Mouse (Mus musculus): Measurements from ENCODE around the gene Olfr876. TPM values are rescaled to one million over a fixed set of nuclear protein-coding genes. Genes with fewer than 3 reads are reported as not detected.
"Not testable (repeated sequence)": the region's sequence is repeated elsewhere in the genome, so short reads cannot be mapped to it uniquely, and the experiment has no call there.

Olfr876 gene
- not detected in 2 replicates for polyA plus RNA-seq (2015; fragmentation: Nextera tagmentation; extraction: Ambion mirVana)

DNA sequence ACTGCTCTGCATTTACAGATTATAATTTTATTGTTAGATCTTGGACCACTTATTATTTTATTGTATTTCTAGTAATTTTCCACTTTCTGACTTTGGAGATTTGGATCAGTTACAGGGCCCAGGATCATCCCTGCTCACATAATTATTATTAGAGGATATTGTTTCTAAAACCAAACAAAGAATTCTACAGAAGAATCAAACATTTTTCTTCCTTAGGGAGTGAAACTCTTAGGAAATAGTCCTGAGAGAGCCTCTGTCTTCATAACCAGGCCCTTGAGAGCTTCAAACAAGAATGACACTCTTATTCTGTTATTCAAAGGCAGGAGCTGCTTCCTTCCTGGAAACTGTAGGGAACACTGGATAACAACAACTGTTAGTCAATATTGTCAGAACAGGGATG lies at the start of gene Olfr876:
Olfr876 (plus strand) TSS at position 301 of the 400 bp plus-strand sequence.
- no peak for ATAC-seq (ENCODE audit: insufficient read depth)
- Histone ChIP-seq H3K4me1 (replicated peaks) (no peaks in the 10 kb centered on the region), H3K36me3 (replicated peaks) (no peaks in the 10 kb centered on the region), H3K4me2 (no peak within 1 kb of the TSS), H3K27me3 (no peaks in the 10 kb centered on the region), H3K27ac (replicated peaks) (no peak within 1 kb of the TSS), H3K4me3 (replicated peaks) (no peak within 1 kb of the TSS), H3K9me3 (replicated peaks) (no peaks in the 10 kb centered on the region), H3K9ac (no peak within 1 kb of the TSS)

DNA sequence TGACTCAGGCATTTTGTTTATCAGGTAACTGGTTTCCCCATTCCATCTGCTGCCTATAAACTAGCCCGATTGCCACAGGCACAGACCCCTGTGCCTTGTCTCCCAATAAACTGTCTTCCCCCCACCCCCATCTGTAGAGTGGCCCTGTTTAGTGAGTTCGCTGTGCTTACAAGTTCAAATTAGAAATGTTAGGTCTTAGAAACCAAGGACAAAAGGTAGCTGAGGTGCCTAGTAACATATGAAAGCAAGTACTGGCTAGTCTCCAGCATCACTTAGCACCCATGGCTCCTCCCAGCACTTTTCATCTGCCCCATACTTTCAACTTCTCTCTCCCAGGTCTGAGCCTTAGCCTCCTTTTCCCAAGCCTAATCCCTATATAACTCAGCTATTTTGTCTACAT lies 41.1 kb upstream of the Olfr876 start:
- H3K4me2 ChIP-seq, result no peak overlapping the region
- H3K9ac ChIP-seq, result no peak overlapping the region
- no peaks in the 10 kb centered on the region for H3K36me3 ChIP-seq (replicated peaks)
- 61% methylated on average over 2 of the region's 2 CpGs for WGBS (ENCODE audit: insufficient replicate concordance)
- no peaks in the 10 kb centered on the region for H3K9me3 ChIP-seq (replicated peaks)
- no peaks in the 10 kb centered on the region for H3K4me1 ChIP-seq (replicated peaks)
- no peak overlapping the region for H3K4me3 ChIP-seq (replicated peaks)
- no peaks in the 10 kb centered on the region for H3K27me3 ChIP-seq
- H3K27ac ChIP-seq (replicated peaks), result no peak overlapping the region
- no peak for ATAC-seq (ENCODE audit: insufficient read depth)

DNA sequence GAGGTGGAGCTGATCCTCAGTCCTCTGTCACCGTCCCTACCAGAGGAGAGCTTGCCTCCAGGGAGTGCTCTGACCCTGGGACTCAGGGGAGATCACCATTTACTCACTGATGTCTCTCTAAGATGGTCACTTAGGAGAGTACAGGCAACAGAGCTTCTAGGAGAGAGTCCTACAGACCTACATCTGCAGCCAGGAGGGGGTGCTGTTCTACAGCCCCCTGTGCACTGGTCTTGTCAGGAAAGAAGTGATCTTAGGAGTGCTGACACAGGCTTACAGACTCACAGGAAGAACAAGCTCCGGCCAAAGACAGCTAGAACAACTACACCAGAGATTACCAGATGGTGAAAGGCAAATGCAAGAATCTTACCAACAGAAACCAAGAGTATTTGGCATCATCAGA lies 40.3 kb upstream of the Olfr876 start:
- H3K4me3 ChIP-seq (replicated peaks), result no peak overlapping the region
- ATAC-seq (ENCODE audit: insufficient read depth), result no peak
- no peaks in the 10 kb centered on the region for H3K4me1 ChIP-seq (replicated peaks)
- H3K27ac ChIP-seq (replicated peaks), result no peak overlapping the region
- 27% methylated on average over 2 of the region's 2 CpGs for WGBS (ENCODE audit: insufficient replicate concordance)
- no peaks in the 10 kb centered on the region for H3K9me3 ChIP-seq (replicated peaks)
- H3K27me3 ChIP-seq, result no peaks in the 10 kb centered on the region
- H3K4me2 ChIP-seq, result no peak overlapping the region
- no peak overlapping the region for H3K9ac ChIP-seq
- no peaks in the 10 kb centered on the region for H3K36me3 ChIP-seq (replicated peaks)

DNA sequence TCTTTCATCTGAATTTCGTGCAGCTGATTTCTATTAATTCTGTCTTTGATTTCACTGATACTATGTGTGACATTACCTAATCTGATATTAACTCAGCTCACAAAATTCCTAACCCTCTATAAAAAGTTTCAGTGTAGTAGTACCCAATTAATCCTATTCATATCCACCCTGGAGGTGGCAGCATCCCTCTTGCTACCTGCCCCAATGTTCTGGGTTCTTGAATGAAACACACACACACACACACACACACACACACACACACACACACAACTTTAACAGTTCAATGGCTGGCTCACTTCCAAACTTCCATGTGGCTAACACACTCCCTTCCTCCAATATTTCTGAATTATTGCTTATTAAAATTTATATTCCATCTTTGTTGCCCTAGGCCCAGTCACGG lies 32.2 kb upstream of the Olfr876 start:
- no peaks in the 10 kb centered on the region for H3K9me3 ChIP-seq (replicated peaks)
- H3K36me3 ChIP-seq (replicated peaks), result no peaks in the 10 kb centered on the region
- H3K4me3 ChIP-seq (replicated peaks), result no peak overlapping the region
- no peak overlapping the region for H3K27ac ChIP-seq (replicated peaks)
- 41% methylated on average over 2 of the region's 2 CpGs for WGBS (ENCODE audit: insufficient replicate concordance)
- H3K9ac ChIP-seq, result no peak overlapping the region
- no peak for ATAC-seq (ENCODE audit: insufficient read depth)
- H3K27me3 ChIP-seq, result no peaks in the 10 kb centered on the region
- no peak overlapping the region for H3K4me2 ChIP-seq
- no peaks in the 10 kb centered on the region for H3K4me1 ChIP-seq (replicated peaks)

DNA sequence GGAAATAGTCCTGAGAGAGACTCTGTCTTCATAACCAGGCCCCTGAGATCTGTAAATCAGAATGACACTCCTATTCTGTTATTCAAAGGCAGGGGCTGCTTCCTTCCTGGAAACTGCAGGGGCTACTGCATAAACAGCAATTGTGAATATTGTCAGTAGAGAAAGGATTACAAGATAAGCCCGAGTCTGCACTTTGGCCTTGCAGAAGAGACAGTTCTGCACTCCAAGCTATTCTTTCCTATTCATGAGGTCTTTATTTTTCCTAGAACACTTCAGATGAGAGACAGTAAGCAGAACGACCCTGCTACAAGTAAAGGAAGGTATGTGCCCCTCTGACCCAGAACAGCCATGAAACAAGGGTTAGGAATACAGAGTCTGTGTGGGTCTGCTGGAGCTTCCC lies 31.1 kb upstream of the Olfr876 start, which contains the start of gene Olfr875:
Olfr875 (plus strand) TSS at position 99 of the 400 bp plus-strand sequence.
- Histone ChIP-seq H3K27ac (replicated peaks) (no peak within 1 kb of the TSS), H3K4me2 (no peak within 1 kb of the TSS), H3K4me3 (replicated peaks) (no peak within 1 kb of the TSS), H3K27me3 (no peaks in the 10 kb centered on the region), H3K9ac (no peak within 1 kb of the TSS), H3K4me1 (replicated peaks) (no peaks in the 10 kb centered on the region), H3K9me3 (replicated peaks) (no peaks in the 10 kb centered on the region), H3K36me3 (replicated peaks) (no peaks in the 10 kb centered on the region)
- no peak for ATAC-seq (ENCODE audit: insufficient read depth)
- 16% methylated on average over 2 of the region's 2 CpGs for WGBS (ENCODE audit: insufficient replicate concordance)

DNA sequence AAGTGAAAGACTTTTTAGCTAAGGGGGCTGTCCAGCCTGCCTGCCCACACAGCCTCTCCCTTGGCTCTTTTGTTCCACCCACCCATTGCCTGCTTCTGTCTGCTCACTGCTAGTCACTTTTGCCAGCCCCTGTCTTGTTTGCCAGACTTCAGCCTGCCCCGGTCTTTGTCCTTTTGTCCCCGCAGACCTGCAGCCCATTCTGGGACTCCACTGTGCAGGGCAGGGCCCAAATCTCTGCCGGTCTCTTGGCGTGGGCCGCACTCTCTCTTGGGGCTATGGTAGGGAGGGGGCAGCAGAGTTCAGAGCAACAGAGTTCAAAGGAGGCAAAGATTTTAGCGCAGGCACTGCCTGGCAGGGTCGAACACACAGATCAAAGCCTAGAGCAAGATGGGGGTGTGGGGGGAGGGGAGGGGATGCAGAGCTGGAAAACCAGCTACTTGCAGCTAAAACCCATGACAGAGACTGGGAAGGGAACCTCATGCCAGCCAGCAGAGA lies 20.0 kb upstream of the Olfr876 start:
- Histone ChIP-seq H3K9ac (no peak overlapping the region), H3K4me2 (peak overlapping the region; percentile 35), H3K27ac (replicated peaks) (no peak overlapping the region), H3K9me3 (replicated peaks) (no peaks in the 10 kb centered on the region), H3K4me1 (replicated peaks) (no peaks in the 10 kb centered on the region), H3K27me3 (no peaks in the 10 kb centered on the region), H3K36me3 (replicated peaks) (no peaks in the 10 kb centered on the region), H3K4me3 (replicated peaks) (no peak overlapping the region)
- ATAC-seq (ENCODE audit: insufficient read depth), result peak; percentile 81
- 14% methylated on average over 7 of the region's 7 CpGs for WGBS (ENCODE audit: insufficient replicate concordance)

DNA sequence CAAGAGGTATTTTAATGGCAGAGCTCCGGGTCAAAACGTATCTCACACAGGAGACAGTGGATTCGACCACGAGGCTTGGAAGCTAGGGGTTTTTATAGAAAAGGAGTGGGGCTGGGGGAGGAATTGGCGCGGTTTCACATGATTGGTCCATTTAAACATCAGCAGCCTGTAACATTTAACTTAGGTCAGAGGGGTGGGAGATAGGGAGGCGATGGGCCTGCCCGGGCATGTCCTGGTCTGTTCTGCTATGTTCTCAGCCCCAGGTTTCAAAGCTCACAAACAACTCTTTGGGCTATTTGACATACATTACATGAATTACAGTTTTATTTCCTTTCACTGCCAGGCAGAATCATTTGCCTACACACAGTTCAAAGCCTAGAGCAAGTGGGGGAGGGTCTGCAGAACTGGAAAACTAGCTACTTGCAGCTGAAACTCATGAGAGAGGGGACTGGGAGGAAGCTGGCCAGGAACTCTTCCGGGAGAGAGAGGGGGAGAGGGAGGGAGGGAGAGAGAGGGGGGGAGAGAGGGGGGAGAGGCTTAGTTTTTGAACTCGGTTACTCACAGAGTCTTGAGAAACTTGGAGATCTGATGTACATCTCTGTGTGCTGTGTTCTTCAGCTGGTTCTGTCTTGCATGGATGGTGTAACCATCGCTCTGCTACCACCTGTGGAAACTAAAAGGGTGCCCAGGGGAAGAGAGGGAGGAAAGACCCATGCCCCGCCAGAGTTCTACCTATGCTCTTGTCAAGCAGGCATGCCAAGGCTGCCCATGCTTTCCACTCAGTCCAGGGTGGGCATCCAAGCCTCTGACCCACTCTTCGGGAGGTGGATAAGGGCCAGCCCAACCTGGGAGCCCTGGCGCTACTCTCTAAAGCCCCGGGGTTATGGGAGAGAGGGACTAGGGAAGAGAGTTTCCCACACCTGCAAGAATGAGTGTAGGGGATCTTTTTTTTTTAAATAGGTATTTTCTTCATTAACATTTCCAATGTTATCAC lies 19.1 kb upstream of the Olfr876 start:
- 52% methylated on average over 11 of the region's 15 CpGs for WGBS (ENCODE audit: insufficient replicate concordance)
- not testable (repeated sequence) for H3K4me1 ChIP-seq (replicated peaks); H3K27ac ChIP-seq (replicated peaks); H3K9me3 ChIP-seq (replicated peaks); H3K27me3 ChIP-seq; H3K9ac ChIP-seq; H3K4me2 ChIP-seq; H3K36me3 ChIP-seq (replicated peaks); ATAC-seq (ENCODE audit: insufficient read depth); H3K4me3 ChIP-seq (replicated peaks)

DNA sequence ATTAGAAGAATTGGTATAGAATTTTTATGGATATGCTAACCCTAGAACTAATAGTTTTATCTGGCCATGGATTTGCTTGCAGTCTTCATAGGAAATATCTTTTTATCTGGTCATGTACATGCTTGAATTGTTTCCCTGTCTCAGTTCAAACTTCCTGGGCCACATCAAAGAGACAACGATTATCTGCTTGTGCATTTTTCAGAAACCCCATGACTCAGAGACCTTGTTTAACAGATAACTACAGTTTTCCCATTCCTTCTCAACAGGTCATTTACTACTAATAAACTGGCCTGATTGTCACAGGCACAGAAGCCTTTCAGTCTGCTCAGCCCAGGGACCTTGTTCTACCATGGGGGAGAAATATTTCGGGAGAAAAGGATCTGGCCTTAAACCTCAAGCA lies 16.4 kb upstream of the Olfr876 start:
- Histone ChIP-seq H3K9ac (no peak overlapping the region), H3K9me3 (replicated peaks) (no peaks in the 10 kb centered on the region), H3K36me3 (replicated peaks) (no peaks in the 10 kb centered on the region), H3K27me3 (no peaks in the 10 kb centered on the region), H3K4me1 (replicated peaks) (no peaks in the 10 kb centered on the region), H3K4me3 (replicated peaks) (no peak overlapping the region), H3K27ac (replicated peaks) (no peak overlapping the region), H3K4me2 (no peak overlapping the region)
- no peak for ATAC-seq (ENCODE audit: insufficient read depth)
- 56% methylated on average over 2 of the region's 2 CpGs for WGBS (ENCODE audit: insufficient replicate concordance)

DNA sequence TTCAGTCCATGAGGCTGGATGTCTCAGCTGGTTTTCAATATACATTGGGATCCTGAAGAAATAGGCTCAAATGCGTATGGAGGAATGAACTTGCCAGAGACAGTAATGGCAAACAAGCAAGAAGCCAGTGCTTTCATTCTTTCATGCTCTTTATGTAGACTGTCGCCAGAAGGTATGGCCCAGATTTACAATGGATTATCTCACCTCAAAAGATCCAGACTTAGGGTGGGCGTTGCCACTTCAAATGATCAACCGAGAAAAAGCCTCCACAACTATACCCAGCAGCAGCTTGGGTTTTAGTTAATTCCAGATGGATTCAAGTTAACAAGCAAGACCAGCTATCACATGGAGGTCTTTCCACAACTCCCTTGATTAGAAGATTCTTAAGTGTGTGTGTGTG lies 776 bp upstream of the Olfr876 start:
- H3K4me2 ChIP-seq, result no peak overlapping the region
- no peak overlapping the region for H3K9ac ChIP-seq
- H3K4me3 ChIP-seq (replicated peaks), result no peak overlapping the region
- H3K27ac ChIP-seq (replicated peaks), result no peak overlapping the region
- WGBS (ENCODE audit: insufficient replicate concordance), result 68% methylated on average over 4 of the region's 4 CpGs
- no peaks in the 10 kb centered on the region for H3K9me3 ChIP-seq (replicated peaks)
- no peaks in the 10 kb centered on the region for H3K36me3 ChIP-seq (replicated peaks)
- H3K4me1 ChIP-seq (replicated peaks), result no peaks in the 10 kb centered on the region
- H3K27me3 ChIP-seq, result no peaks in the 10 kb centered on the region
- ATAC-seq (ENCODE audit: insufficient read depth), result no peak

DNA sequence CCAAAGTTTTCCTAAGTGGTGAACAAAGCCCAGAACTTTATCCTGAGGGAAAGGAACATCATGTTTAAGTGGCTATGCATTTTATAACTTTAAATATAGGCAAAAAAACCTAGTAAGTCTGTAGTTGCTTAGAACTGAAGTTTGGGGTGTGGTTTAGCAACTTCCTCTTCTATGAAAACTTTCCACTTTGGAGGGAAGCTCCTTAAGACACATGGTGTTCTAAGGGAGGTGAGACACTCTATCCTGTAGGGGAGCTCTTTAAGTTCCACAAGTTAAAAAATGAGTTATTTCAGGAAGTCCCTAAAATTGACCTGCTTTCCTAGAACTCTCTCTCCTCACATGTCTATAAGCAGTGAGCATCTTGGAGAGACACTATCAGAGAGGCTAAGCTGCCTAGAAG lies 4.4 kb downstream of the Olfr876 start:
- Histone ChIP-seq H3K9me3 (replicated peaks) (no peaks in the 10 kb centered on the region), H3K36me3 (replicated peaks) (no peaks in the 10 kb centered on the region), H3K4me2 (no peak overlapping the region), H3K27ac (replicated peaks) (no peak overlapping the region), H3K4me1 (replicated peaks) (no peaks in the 10 kb centered on the region), H3K4me3 (replicated peaks) (no peak overlapping the region), H3K9ac (no peak overlapping the region), H3K27me3 (no peaks in the 10 kb centered on the region)
- ATAC-seq (ENCODE audit: insufficient read depth), result no peak

DNA sequence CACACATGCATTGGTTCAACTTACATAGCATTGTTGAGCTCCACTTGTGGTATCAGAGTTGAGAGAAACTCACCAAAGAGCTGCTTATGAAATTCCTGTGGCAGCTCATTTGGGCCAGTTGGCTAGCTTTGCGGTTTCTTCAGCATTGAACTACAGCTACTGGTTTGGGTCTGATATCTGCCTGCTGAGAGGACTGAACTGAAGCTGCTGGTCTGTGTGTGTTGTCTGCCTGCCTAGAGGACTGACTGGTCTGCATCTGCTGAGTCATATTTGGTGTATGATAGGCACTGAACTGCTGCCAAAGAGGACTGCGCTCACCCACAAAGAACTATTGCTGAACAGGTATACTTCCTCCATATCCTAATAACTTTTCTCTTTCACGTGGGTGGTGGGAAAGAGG lies 5.6 kb downstream of the Olfr876 start:
- H3K4me3 ChIP-seq (replicated peaks), result no peak overlapping the region
- WGBS (ENCODE audit: insufficient replicate concordance), result 60% methylated on average over 3 of the region's 3 CpGs
- H3K4me1 ChIP-seq (replicated peaks), result no peaks in the 10 kb centered on the region
- H3K9me3 ChIP-seq (replicated peaks), result no peaks in the 10 kb centered on the region
- H3K36me3 ChIP-seq (replicated peaks), result no peaks in the 10 kb centered on the region
- H3K27ac ChIP-seq (replicated peaks), result no peak overlapping the region
- H3K4me2 ChIP-seq, result no peak overlapping the region
- no peak for ATAC-seq (ENCODE audit: insufficient read depth)
- no peak overlapping the region for H3K9ac ChIP-seq
- H3K27me3 ChIP-seq, result no peaks in the 10 kb centered on the region

All from liver, embryonic 15.5 days (tissue).